Mouse (Mus musculus) bone marrow macrophage, adult 2 months (primary cell): ENCODE data around the gene Cyp19a1. TPM values are rescaled to one million over a fixed set of nuclear protein-coding genes. Genes with fewer than 3 reads are reported as not detected.

Experiments
- H3K27ac ChIP-seq: 2 replicates; pipeline ENCODE4 v1.5.1; 2012; ENCODE audit warnings: low read depth, low read length; ENCODE audit not compliant: insufficient read depth
- H3K4me1 ChIP-seq: 2 replicates; pipeline ENCODE4 v1.6.1; 2012; ENCODE audit warnings: low read length; ENCODE audit not compliant: control insufficient read depth, insufficient read depth
- H3K4me3 ChIP-seq: 2 replicates; pipeline ENCODE4 v1.5.1; 2012; ENCODE audit warnings: mild to moderate bottlenecking, low read length, moderate library complexity; ENCODE audit not compliant: insufficient read depth
- CTCF ChIP-seq: IDR thresholded peaks from 2 replicates; pipeline ENCODE4 v1.5.1; 2012; ENCODE audit warnings: low read depth, mild to moderate bottlenecking, low read length, moderate library complexity
- POLR2A ChIP-seq: IDR thresholded peaks from 2 replicates; pipeline ENCODE4 v1.6.1; 2012; ENCODE audit warnings: mild to moderate bottlenecking, low read depth, low read length, borderline replicate concordance
- polyA plus RNA-seq: library from polyadenylated mRNA; stranded (reverse); fragments of >200 nt; gene quantifications from 2 replicates; pipeline ENCODE4 v1.2.4, GENCODE M21; 2012; ENCODE audit not compliant: missing spikeins, insufficient read depth, insufficient read length

Gene Cyp19a1
- polyA plus RNA-seq, 1 experiment: not detected

- no peak overlapping the region for H3K4me3 ChIP-seq
- H3K27ac ChIP-seq: no peak overlapping the region
- H3K4me1 ChIP-seq: no peaks in the 10 kb centered on the region
- TF ChIP-seq POLR2A (no peak), CTCF (no peak)
These were observed 7.4 kb upstream of the Cyp19a1 start for GRCm38 (mm10) chr9:54275283-54275682.

- Histone ChIP-seq H3K4me3 (no peak overlapping the region), H3K4me1 (no peaks in the 10 kb centered on the region), H3K27ac (no peak overlapping the region)
- TF ChIP-seq CTCF: no peak
- TF ChIP-seq POLR2A: no peak
These were observed 3.0 kb upstream of the Cyp19a1 start for GRCm38 (mm10) chr9:54270889-54271288.

- no peak for TF ChIP-seq CTCF
- TF ChIP-seq POLR2A: no peak
- no peaks in the 10 kb centered on the region for H3K4me1 ChIP-seq
These were observed 2.1 kb upstream of the Cyp19a1 start for GRCm38 (mm10) chr9:54269987-54270386.

GRCm38 (mm10) chr9:54264754-54265153, 3.2 kb downstream of the Cyp19a1 start:
- Histone ChIP-seq H3K27ac (no peak overlapping the region), H3K4me1 (no peaks in the 10 kb centered on the region), H3K4me3 (no peak overlapping the region)
- TF ChIP-seq CTCF (no peak), POLR2A (no peak)

More at GRCm38 (mm10) chr9:54269987-54270386, 2.1 kb upstream of the Cyp19a1 start:
- H3K4me3 ChIP-seq: no peak overlapping the region
- H3K27ac ChIP-seq: no peak overlapping the region

- TF ChIP-seq CTCF (no peak), POLR2A (no peak)
- Histone ChIP-seq H3K4me3 (no peak overlapping the region), H3K4me1 (no peaks in the 10 kb centered on the region), H3K27ac (no peak overlapping the region)
These were observed 22.8 kb downstream of the Cyp19a1 start for GRCm38 (mm10) chr9:54244869-54245665.

GRCm38 (mm10) chr9:54227580-54227979, 40.3 kb downstream of the Cyp19a1 start:
- no peak overlapping the region for H3K27ac ChIP-seq
- no peak for TF ChIP-seq CTCF
- TF ChIP-seq POLR2A: no peak
- no peaks in the 10 kb centered on the region for H3K4me1 ChIP-seq
- H3K4me3 ChIP-seq: no peak overlapping the region

- no peak overlapping the region for H3K4me3 ChIP-seq
- no peaks in the 10 kb centered on the region for H3K4me1 ChIP-seq
- no peak overlapping the region for H3K27ac ChIP-seq
- TF ChIP-seq CTCF (no peak), POLR2A (no peak)
These were observed 51.4 kb downstream of the Cyp19a1 start for GRCm38 (mm10) chr9:54216511-54216910.

- H3K4me3 ChIP-seq: no peak overlapping the region
- no peaks in the 10 kb centered on the region for H3K4me1 ChIP-seq
- TF ChIP-seq POLR2A (no peak), CTCF (no peak)
- no peak overlapping the region for H3K27ac ChIP-seq
These were observed 53.0 kb downstream of the Cyp19a1 start for GRCm38 (mm10) chr9:54214881-54215280.

- no peak overlapping the region for H3K4me3 ChIP-seq
- H3K27ac ChIP-seq: no peak overlapping the region
- TF ChIP-seq POLR2A: no peak
- no peak for TF ChIP-seq CTCF
- H3K4me1 ChIP-seq: no peaks in the 10 kb centered on the region
These were observed 73.1 kb downstream of the Cyp19a1 start for GRCm38 (mm10) chr9:54194790-54195189.

GRCm38 (mm10) chr9:54191435-54191834, 76.5 kb downstream of the Cyp19a1 start:
- Histone ChIP-seq H3K4me3 (no peak overlapping the region), H3K27ac (no peak overlapping the region), H3K4me1 (no peaks in the 10 kb centered on the region)
- TF ChIP-seq CTCF (no peak), POLR2A (no peak)
